Mouse (Mus musculus): ENCODE measurements at regions not wholly inside any gene's neighbourhood (a gene's known extent, or its start where the extent isn't known, plus 50 kb on each side); places are given as distances from the start of the nearest gene placed in this dataset.

DNA sequence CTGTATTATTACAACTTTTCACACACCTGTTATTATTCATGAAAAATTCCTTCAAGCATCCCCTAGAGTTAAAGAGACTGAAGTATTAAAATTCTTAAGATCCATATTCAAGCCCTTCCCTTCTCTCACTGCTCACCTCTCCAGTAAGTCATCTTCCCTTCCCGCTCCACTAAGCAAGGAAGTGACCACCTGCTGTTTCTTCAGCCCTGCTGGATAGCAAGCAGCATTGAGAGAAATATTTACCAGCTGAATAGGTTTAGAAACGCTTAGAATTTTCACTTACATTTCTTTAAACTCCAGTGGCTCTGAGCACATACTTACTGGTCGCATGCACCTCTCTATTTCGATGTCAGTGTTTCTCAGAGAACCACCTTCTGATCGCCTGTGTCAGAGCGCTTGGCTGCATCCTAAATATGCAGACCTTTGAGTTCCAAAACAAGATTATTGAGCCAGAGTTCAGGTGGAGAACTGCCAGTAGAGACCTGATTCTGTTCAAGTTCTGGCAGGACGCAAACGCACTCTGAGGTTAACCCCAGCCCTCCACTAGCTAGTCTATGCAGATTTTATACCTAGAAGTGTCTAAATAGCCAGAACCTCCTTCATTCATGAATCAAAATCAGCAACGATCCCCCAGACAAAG lies 314.9 kb downstream of the Mllt3 start:
- Histone ChIP-seq H3K4me3 (no peak overlapping the region), H3K27ac (replicated peaks) (no peak overlapping the region), H3K4me1 (peaks cover 8% of the 10 kb centered on the region; the same call in 1 of the 2 replicates), H3K27me3 (replicated peaks; ENCODE audit: low read depth, poor library complexity, severe bottlenecking) (peaks cover 3% of the 10 kb centered on the region), H3K36me3 (replicated peaks) (no peaks in the 10 kb centered on the region), H3K9me3 (no peaks in the 10 kb centered on the region)
- 61% methylated on average over 9 of the region's 9 CpGs for WGBS
- no peak for DNase-seq (ENCODE audit: low spot score)

DNA sequence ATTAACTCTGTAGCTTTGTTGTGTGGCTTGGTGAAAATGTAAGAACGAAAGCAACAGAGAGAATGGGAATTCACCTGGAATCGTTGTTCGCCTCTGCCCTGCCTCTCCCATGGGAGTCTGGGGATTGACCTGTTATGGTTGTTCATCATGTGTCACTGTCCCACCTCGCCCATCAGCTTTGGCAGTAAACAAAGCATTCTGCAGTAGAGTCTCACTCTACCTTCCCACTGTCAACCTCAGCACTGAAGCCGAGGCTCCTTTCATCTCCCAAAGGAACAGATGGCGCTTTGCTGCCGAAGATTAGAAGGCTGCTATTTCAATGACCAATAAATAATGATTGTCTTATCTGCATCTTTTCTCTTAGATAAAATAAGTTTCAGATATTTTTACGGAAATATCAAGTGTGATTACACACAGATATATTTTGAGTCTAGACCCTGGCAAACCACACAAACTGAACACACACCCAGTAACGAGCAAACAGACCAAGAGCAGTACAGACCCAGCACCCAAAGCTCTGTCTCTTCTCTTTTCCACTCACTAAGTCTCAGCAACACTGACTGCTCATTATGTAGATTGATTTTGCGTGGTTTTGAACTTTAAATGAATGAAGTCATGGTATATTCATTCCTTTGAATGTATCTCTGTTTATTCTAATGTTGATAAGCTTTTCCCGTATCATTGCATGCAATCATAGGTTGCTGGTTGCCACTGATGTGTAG lies 317.8 kb downstream of the Mllt3 start:
- Histone ChIP-seq H3K4me1 (peaks cover 5% of the 10 kb centered on the region; the same call in 1 of the 2 replicates), H3K4me3 (no peak overlapping the region), H3K27me3 (replicated peaks; ENCODE audit: low read depth, poor library complexity, severe bottlenecking) (peaks cover 3% of the 10 kb centered on the region; the same call in 1 of the 2 replicates), H3K27ac (replicated peaks) (no peak overlapping the region), H3K36me3 (replicated peaks) (no peaks in the 10 kb centered on the region), H3K9me3 (no peaks in the 10 kb centered on the region)
- DNase-seq (ENCODE audit: low spot score): no peak
- WGBS: 84% methylated on average over 11 of the region's 11 CpGs

DNA sequence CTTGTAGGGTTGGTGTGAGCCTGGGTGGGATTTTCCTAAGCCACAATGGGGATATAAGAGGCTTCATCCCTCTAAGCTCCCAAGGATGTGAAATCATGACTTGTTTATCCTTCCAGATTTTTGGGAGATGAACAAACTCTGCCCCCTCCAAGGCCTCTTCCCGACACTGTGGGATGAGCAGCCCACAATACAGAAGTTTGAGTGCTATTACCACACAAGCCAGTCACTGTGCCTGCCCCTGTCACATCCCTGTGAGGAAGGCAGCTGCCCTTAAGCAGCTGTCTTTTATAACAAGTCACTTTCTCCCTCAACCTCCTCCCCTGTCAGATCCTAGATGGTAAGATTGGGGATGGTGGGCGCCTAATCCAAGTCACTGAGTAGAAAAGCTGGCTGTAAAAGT lies 320.5 kb downstream of the Mllt3 start:
- Histone ChIP-seq H3K9me3 (no peaks in the 10 kb centered on the region), H3K4me3 (no peak overlapping the region), H3K36me3 (replicated peaks) (no peaks in the 10 kb centered on the region), H3K4me1 (peaks cover 8% of the 10 kb centered on the region), H3K27ac (replicated peaks) (no peak overlapping the region), H3K27me3 (replicated peaks; ENCODE audit: low read depth, poor library complexity, severe bottlenecking) (peaks cover 7% of the 10 kb centered on the region)
- 84% methylated on average over 2 of the region's 2 CpGs for WGBS
- no peak for DNase-seq (ENCODE audit: low spot score)

DNA sequence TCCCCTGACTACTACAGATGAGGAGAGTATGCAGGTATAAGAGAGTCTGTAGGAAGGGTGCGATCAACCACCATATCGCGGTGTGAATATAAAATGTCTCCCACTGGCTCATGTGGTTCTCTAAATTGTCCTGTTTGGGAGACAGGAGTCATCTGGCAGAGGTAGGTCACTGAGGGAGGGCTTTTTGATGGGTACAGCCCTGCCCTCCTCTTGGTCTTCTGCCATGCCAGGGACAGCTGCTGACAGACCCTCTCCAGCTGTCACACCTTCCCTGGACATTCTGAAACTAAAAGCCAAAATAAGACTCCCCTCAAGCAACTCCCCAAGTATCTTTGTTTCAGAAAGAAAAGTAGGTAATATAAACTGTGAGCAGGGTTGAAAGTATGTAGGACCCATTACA lies 320.9 kb downstream of the Mllt3 start:
- Histone ChIP-seq H3K9me3 (no peaks in the 10 kb centered on the region), H3K4me3 (no peak overlapping the region), H3K36me3 (replicated peaks) (no peaks in the 10 kb centered on the region), H3K27ac (replicated peaks) (no peak overlapping the region), H3K4me1 (peaks cover 11% of the 10 kb centered on the region), H3K27me3 (replicated peaks; ENCODE audit: low read depth, poor library complexity, severe bottlenecking) (peaks cover 11% of the 10 kb centered on the region)
- DNase-seq (ENCODE audit: low spot score): no peak
- WGBS: 94% methylated on average over 3 of the region's 3 CpGs

DNA sequence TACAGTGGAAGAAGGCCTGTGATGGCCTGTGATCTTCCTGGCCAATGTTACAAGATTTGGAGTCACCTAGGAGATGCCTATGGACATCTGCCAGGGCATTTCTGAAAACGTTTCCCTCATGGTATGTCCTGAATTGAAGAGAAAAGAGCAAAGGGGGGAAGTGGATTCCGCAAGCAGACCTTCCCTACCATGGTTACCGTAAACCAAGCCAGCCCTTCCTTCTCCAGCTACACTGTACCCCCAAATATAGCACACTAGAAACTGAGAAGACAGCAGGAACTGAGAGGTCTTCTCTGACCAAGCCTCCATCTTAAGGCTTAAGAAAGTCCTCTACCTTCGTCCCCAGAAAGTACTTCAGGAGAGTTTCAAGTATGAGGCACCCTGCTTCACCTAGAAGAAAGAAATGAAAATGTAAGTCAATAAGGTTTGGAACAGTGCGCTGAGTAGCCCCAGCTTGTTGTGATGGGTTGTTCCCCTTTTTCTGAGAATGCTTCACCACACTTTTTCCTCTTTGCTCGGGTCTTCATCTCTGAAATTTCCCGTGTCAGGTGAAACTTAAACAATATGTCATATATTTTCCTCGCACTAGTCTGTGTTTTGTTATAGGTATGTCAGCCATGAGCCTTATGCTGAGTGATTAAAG lies 321.9 kb downstream of the Mllt3 start:
- H3K27me3 ChIP-seq (replicated peaks; ENCODE audit: low read depth, poor library complexity, severe bottlenecking): peaks cover 14% of the 10 kb centered on the region
- H3K36me3 ChIP-seq (replicated peaks): no peaks in the 10 kb centered on the region
- no peaks in the 10 kb centered on the region for H3K9me3 ChIP-seq
- peaks cover 12% of the 10 kb centered on the region for H3K4me1 ChIP-seq
- no peak overlapping the region for H3K27ac ChIP-seq (replicated peaks)
- DNase-seq (ENCODE audit: low spot score): no peak
- H3K4me3 ChIP-seq: no peak overlapping the region
- WGBS: 92% methylated on average over 8 of the region's 8 CpGs

DNA sequence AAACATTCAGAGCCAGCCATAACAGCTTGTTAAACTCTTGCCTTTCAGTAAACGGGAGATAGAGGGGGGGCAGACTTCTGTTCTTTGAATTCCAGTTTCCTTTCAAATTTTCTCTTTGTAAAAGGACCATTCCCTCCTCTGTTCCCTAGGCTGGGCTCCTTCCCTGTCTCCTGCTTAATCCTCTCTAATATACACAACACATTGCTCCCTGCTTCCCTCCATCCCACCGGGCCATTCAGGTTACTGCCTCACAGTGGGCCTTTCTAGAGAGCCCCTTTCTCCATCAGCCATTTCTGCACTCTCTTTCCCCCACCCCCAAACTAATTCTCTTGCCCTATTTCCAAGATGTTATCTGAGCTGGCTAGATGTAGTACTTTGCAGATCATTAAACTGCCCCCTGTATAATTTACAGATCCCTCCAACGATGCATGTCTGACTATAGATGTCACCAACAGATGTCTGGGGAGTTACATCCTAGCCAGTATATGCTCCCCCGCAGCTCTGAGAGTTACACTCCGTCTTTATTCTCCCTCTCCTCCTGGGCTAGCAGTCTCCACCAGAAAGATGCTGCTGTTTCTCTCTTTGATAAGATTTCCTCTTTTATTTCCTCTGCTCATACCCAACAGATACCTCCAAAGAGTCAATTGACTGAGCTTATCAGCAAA lies 324.1 kb downstream of the Mllt3 start:
- WGBS: 21% methylated on average over 5 of the region's 5 CpGs
- no peak for DNase-seq (ENCODE audit: low spot score)
- Histone ChIP-seq H3K4me1 (peaks cover 12% of the 10 kb centered on the region), H3K27ac (replicated peaks) (no peak overlapping the region), H3K9me3 (no peaks in the 10 kb centered on the region), H3K4me3 (no peak overlapping the region), H3K36me3 (replicated peaks) (no peaks in the 10 kb centered on the region), H3K27me3 (replicated peaks; ENCODE audit: low read depth, poor library complexity, severe bottlenecking) (peaks cover 18% of the 10 kb centered on the region)

DNA sequence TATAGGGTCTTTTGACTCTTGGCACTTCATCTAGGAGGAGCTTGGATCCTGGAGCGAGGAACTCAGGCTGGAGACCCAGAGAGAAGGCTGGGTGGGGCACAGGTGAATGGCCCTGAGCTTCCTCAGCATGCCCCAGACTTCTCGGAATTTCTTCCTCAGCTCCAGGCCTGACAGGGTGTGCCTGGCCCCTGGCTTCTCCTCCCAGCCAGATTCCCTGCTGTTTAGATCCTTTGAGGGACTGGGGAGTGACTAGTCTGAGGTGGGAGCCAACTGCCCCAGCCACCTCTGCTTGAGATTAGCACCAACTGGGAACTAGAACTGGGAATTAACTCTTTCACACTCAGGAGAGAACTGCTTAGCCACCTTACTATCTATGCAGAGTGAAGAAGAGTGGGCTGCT lies 325.8 kb downstream of the Mllt3 start:
- no peak overlapping the region for H3K27ac ChIP-seq (replicated peaks)
- peaks cover 24% of the 10 kb centered on the region for H3K27me3 ChIP-seq (replicated peaks; ENCODE audit: low read depth, poor library complexity, severe bottlenecking)
- peaks cover 12% of the 10 kb centered on the region for H3K4me1 ChIP-seq
- no peak overlapping the region for H3K4me3 ChIP-seq
- DNase-seq (ENCODE audit: low spot score): no peak
- no peaks in the 10 kb centered on the region for H3K36me3 ChIP-seq (replicated peaks)
- no peaks in the 10 kb centered on the region for H3K9me3 ChIP-seq
- 42% methylated on average over 2 of the region's 2 CpGs for WGBS

DNA sequence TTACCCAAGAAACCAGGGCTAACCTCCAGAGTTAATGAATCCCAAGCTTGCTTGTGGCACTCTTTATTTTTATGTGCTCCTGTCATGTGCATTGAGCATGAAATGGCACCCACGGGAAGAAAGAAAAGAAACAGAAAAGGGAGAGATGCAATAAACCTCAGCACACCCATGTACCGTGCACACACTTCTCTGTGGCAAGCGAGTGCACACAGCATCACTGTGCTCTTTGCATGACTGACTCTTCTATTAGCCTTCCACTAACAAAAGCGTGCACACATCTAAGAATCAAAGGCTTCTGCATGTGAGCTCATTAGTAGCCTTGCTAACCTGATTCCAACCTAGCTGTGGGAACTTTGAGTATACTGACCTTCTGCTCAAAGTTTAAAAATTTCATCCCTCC lies 330.3 kb downstream of the Mllt3 start:
- H3K4me3 ChIP-seq: no peak overlapping the region
- 74% methylated on average over 4 of the region's 4 CpGs for WGBS
- no peak for DNase-seq (ENCODE audit: low spot score)
- no peaks in the 10 kb centered on the region for H3K36me3 ChIP-seq (replicated peaks)
- H3K27ac ChIP-seq (replicated peaks): no peak overlapping the region
- peaks cover 36% of the 10 kb centered on the region for H3K27me3 ChIP-seq (replicated peaks; ENCODE audit: low read depth, poor library complexity, severe bottlenecking)
- H3K9me3 ChIP-seq: no peaks in the 10 kb centered on the region
- peaks cover 33% of the 10 kb centered on the region for H3K4me1 ChIP-seq

DNA sequence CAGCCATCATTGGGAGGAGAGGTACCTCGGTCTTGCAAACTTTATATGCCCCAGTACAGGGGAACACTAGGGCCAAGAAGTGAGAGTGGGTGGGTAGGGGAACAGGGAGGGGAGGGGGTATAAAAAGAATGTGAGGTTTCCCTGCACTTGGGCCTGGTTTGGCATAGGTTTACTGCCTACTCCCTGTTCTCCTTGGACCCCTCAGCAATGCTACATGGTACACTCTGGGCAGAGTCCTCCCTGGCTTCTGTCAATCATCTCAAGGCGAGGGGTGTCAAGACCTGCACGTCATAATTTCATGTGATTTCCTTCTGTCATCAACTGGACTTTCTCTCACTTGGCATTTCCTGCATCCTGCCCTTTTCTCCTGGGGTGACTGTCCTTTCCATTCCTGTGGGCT lies 330.9 kb downstream of the Mllt3 start:
- Histone ChIP-seq H3K27ac (replicated peaks) (no peak overlapping the region), H3K27me3 (replicated peaks; ENCODE audit: low read depth, poor library complexity, severe bottlenecking) (peaks cover 31% of the 10 kb centered on the region), H3K4me1 (peaks cover 30% of the 10 kb centered on the region), H3K36me3 (replicated peaks) (no peaks in the 10 kb centered on the region), H3K9me3 (no peaks in the 10 kb centered on the region), H3K4me3 (no peak overlapping the region)
- no peak for DNase-seq (ENCODE audit: low spot score)
- WGBS: 87% methylated on average over 3 of the region's 3 CpGs

DNA sequence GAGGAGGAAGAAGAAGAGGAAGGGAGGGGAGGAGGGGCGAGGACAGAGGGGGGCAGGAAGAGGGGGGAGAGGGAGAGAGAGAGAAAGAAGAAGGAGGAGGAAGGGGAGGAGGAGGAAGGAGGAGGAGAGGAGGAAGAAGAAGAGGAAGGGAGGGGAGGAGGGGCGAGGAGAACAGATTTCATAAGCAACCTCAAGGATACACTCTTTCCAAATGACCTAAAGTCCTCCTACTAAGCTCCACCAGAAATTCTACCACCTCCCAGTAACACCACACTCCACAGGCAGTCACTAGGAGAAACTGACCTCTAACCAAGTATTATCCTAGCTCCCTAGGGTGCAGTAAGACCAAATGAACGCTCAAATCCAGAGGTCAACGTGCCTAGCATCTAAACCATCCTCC lies 332.1 kb downstream of the Mllt3 start:
- 62% methylated on average over 4 of the region's 4 CpGs for WGBS
- Histone ChIP-seq H3K36me3 (replicated peaks) (no peaks in the 10 kb centered on the region), H3K9me3 (no peaks in the 10 kb centered on the region), H3K4me1 (peaks cover 28% of the 10 kb centered on the region), H3K27ac (replicated peaks) (no peak overlapping the region), H3K27me3 (replicated peaks; ENCODE audit: low read depth, poor library complexity, severe bottlenecking) (peaks cover 33% of the 10 kb centered on the region), H3K4me3 (no peak overlapping the region)
- no peak for DNase-seq (ENCODE audit: low spot score)

DNA sequence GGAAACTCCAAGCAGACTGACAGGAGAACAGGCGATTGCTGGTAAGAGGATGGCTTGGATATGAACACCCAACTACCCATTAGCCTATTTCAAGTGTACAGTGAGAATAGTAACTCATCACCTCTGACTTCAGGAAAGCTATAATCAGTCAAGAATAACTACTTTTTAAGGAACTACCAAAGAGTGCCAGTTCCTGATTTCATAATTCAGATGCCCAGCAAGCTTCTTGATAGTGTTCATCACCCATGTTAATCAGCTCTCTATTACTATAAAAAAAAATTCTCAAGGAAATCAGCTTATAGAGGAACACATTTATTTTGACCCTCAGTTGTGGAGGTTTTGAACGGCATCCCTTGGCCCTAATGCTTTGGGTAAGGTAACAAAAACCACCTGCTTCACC lies 332.7 kb downstream of the Mllt3 start:
- WGBS: 63% methylated on average over 2 of the region's 2 CpGs
- peaks cover 32% of the 10 kb centered on the region for H3K27me3 ChIP-seq (replicated peaks; ENCODE audit: low read depth, poor library complexity, severe bottlenecking)

DNA sequence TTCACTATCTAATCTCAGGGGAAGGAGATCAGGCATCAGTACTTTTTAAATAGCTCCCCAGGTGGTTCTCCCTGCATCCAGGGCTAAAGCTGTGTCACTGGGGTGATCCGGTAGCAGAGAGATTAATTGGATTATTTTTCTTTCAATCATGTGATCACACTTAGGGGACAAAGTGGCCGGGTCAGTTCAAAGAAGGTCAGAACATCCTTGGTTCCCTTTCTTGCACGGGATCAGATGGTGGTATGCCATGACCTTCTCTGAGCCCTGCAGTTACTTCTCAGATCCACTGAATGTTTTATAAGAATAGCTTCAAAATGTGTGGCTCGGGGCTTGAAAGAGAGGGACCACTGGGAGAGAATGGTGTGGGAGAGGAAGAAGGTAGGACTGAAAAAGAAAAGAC lies 333.6 kb downstream of the Mllt3 start:
- Histone ChIP-seq H3K27ac (replicated peaks) (0 out of 2 replicates have a peak overlapping the region, but pooled peaks have one; percentile 10), H3K36me3 (replicated peaks) (no peaks in the 10 kb centered on the region), H3K4me3 (no peak overlapping the region), H3K4me1 (peaks cover 28% of the 10 kb centered on the region), H3K9me3 (no peaks in the 10 kb centered on the region), H3K27me3 (replicated peaks; ENCODE audit: low read depth, poor library complexity, severe bottlenecking) (peaks cover 30% of the 10 kb centered on the region)
- peak; percentile 32 for DNase-seq (ENCODE audit: low spot score)
- 16% methylated on average over 4 of the region's 4 CpGs for WGBS

More for the DNA sequence above, 332.7 kb downstream of the Mllt3 start:
- H3K4me1 ChIP-seq: peaks cover 28% of the 10 kb centered on the region
- no peak overlapping the region for H3K27ac ChIP-seq (replicated peaks)
- H3K4me3 ChIP-seq: no peak overlapping the region
- no peaks in the 10 kb centered on the region for H3K9me3 ChIP-seq
- no peaks in the 10 kb centered on the region for H3K36me3 ChIP-seq (replicated peaks)
- DNase-seq (ENCODE audit: low spot score): no peak

All from embryonic facial prominence, embryonic 10.5 days (tissue).